Mouse (Mus musculus) heart, embryonic 13.5 days (tissue): ENCODE results near the gene Cd2. TPM values are rescaled to one million over a fixed set of nuclear protein-coding genes. Genes with fewer than 3 reads are reported as not detected.

Experiments used
- ATAC-seq: fragments of 200-750 bp; cut with Nextera tagmentation; 2 replicates; pipeline ENCODE4 v1.8.0; 2017; ENCODE audit warnings: moderate TSS enrichment; ENCODE audit not compliant: insufficient number of reproducible peaks, low FRiP score, low TSS enrichment; ENCODE audit errors: extremely low read depth
- H3K27ac ChIP-seq: fragments of 300-500 bp; sonication (generic); replicated peaks from 2 replicates; pipeline ENCODE4 v1.5.1; 2015; ENCODE audit warnings: moderate library complexity, mild to moderate bottlenecking, inconsistent platforms
- H3K27me3 ChIP-seq: fragments of 300-500 bp; sonication (generic); replicated peaks from 2 replicates; pipeline ENCODE4 v1.6.1; 2015; ENCODE audit warnings: mild to moderate bottlenecking, inconsistent platforms
- H3K36me3 ChIP-seq: fragments of 300-500 bp; sonication (generic); 2 replicates; pipeline ENCODE4 v1.6.1; 2015; ENCODE audit warnings: mild to moderate bottlenecking, inconsistent platforms
- H3K4me1 ChIP-seq: fragments of 300-500 bp; sonication (generic); 2 replicates; pipeline ENCODE4 v1.6.1; 2015; ENCODE audit warnings: inconsistent platforms
- H3K4me2 ChIP-seq: fragments of 300-500 bp; sonication (generic); 2 replicates; pipeline ENCODE4 v1.6.1; 2015; ENCODE audit warnings: inconsistent platforms, mild to moderate bottlenecking, moderate library complexity
- H3K4me3 ChIP-seq: fragments of 300-500 bp; sonication (generic); 2 replicates; pipeline ENCODE4 v1.5.1; 2015; ENCODE audit warnings: moderate library complexity, mild to moderate bottlenecking, inconsistent platforms
- H3K9ac ChIP-seq: fragments of 300-500 bp; sonication (generic); 2 replicates; pipeline ENCODE4 v1.6.1; 2015; ENCODE audit warnings: inconsistent platforms, mild to moderate bottlenecking, moderate library complexity
- H3K9me3 ChIP-seq: fragments of 300-500 bp; sonication (generic); 2 replicates; pipeline ENCODE4 v1.6.1; 2016; ENCODE audit warnings: inconsistent platforms
- WGBS: fragments of 180-500 bp; shearing (Covaris S2); methylation state at CpG from one replicate; pipeline ENCODE4 v1.1.7; 2015; ENCODE audit warnings: mixed read lengths; 5-methylcytosine and 5-hydroxymethylcytosine counted together
- polyA plus RNA-seq: library from polyadenylated mRNA; unstranded; fragments of >200 nt; fragmentation: Nextera tagmentation; extraction: Ambion mirVana; gene quantifications from 2 replicates; pipeline ENCODE4 v1.2.1, GENCODE M21; 2015

Cd2 gene
- polyA plus RNA-seq, 1 experiment from 2014 or later = not detected

DNA sequence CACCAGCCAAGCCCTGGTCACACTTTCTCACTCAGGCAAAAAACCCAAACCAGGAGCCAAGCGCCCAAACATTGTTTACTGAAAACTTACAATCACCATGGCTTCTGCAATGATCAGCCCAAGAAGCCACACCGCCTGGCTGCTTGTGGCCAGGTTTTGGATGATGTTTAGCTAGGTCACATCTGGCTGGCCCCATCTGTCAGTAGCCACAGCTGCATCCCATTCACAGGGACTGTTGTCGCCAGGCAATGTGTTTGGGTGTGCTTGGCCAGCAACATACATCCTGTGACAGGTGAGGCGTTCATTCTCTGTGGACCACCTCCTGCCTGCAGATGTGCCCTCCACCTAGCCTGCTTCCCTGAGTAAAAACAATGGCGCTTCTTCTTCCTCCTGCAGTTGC is 4.9 kb upstream of the Cd2 start:
- H3K9ac ChIP-seq = no peak overlapping the region
- no peak overlapping the region for H3K27ac ChIP-seq
- no peak overlapping the region for H3K4me3 ChIP-seq
- no peaks in the 10 kb centered on the region for H3K9me3 ChIP-seq
- WGBS = 80% methylated on average over 5 of the region's 5 CpGs
- ATAC-seq = no peak
- peaks cover 6% of the 10 kb centered on the region for H3K4me1 ChIP-seq
- H3K36me3 ChIP-seq = no peaks in the 10 kb centered on the region
- H3K4me2 ChIP-seq = no peak overlapping the region
- H3K27me3 ChIP-seq = no peaks in the 10 kb centered on the region

DNA sequence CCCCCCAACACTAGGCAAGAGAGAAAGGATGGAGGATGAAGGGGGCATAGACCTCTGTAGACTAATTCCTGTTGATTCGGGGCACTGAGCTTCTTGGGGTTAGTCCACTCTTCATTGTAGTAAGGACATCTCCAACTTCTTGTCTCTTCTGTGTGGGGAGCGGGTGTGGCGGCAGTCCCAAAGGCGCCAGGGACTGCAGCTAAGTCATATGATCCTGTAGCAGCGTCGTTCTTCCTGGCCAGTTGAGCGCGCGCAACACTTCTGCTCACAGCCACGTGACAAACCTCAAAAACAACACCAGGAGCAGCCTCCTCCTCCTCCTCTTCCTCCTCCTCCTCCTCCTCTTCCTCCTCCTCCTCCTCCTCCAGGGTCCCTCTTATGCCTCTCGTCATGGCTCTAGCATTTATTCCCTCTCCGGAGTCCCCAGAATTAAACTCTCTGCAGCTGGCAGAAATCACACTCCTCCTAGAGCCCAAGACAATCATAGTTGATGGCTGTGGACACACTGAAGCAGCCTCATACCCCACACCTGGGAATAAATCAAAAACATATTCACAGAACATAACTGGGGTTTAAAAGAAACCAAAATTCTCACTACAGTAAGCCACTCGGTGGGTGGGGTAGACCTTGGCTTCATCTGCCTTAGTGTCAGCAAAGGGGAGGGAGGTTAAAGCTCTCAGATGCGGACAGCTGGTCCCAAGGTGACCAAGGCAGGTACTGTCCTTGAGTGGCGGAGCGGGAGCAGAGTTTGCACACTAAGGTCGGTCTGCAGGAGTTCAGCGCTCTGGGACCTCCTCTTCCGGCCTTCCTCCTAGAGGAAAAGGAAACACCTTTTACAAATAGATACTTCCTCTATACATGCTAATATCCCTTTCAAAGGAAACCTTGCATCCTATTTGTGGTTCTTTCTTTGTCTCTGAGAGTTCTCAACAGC is 3.1 kb upstream of the Cd2 start:
- no peak overlapping the region for H3K4me3 ChIP-seq
- no peaks in the 10 kb centered on the region; the same call in 1 of the 2 replicates for H3K27me3 ChIP-seq
- H3K4me1 ChIP-seq = peaks cover 6% of the 10 kb centered on the region
- WGBS = 80% methylated on average over 19 of the region's 19 CpGs
- H3K9ac ChIP-seq = no peak overlapping the region
- no peak overlapping the region for H3K27ac ChIP-seq
- no peak for ATAC-seq
- no peak overlapping the region for H3K4me2 ChIP-seq
- no peaks in the 10 kb centered on the region for H3K9me3 ChIP-seq
- H3K36me3 ChIP-seq = no peaks in the 10 kb centered on the region

DNA sequence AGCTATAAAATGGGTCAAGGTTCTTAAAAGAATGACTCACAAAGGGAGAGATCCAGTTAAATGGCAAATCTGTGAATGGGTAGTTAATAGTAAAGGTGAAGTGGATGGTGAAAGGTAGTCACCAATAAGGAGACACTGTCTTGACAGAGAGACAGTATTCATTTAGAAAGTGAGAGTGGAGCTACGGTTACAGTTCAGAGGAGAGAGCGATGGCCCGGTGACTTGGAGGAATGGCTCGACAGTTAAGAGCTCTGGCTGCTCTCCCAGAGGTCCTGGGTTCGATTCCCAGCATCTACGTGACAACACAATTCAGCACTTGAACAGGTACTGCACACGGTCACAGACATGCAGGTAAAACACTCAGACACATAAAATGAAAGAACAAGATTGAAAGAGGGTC is 2.3 kb upstream of the Cd2 start:
- H3K27me3 ChIP-seq = no peaks in the 10 kb centered on the region; the same call in 1 of the 2 replicates

DNA sequence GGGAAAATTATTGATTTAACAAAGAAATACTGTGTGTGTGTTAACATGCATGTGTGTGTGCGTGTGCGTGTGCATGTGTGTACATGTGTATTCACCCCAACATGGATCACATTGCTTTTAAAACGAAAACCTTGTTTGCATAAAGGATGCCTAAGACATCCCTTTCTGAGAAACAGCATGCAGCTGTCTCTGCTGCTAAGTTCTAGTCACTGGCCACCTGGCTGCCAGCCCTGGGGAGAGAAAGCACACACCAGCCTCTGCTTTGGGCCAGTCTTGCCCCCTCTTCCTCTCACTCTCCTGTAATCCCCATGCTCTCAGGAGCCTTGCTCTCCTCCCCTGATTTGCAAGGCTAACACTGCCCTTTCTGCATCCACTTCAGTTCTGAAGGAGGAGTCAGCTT is 1.7 kb upstream of the Cd2 start:
- Histone ChIP-seq H3K4me1 (no peaks in the 10 kb centered on the region), H3K9ac (no peak overlapping the region), H3K27ac (no peak overlapping the region), H3K4me3 (no peak overlapping the region), H3K36me3 (no peaks in the 10 kb centered on the region), H3K27me3 (no peaks in the 10 kb centered on the region; the same call in 1 of the 2 replicates), H3K4me2 (no peak overlapping the region), H3K9me3 (no peaks in the 10 kb centered on the region)
- no peak for ATAC-seq
- WGBS = 73% methylated on average over 3 of the region's 3 CpGs

More for the DNA sequence above, 2.3 kb upstream of the Cd2 start:
- H3K9me3 ChIP-seq = no peaks in the 10 kb centered on the region
- no peak overlapping the region for H3K4me3 ChIP-seq
- no peaks in the 10 kb centered on the region for H3K36me3 ChIP-seq
- no peak overlapping the region for H3K27ac ChIP-seq
- H3K4me1 ChIP-seq = peaks cover 4% of the 10 kb centered on the region
- no peak overlapping the region for H3K9ac ChIP-seq
- 75% methylated on average over 7 of the region's 7 CpGs for WGBS
- no peak for ATAC-seq
- H3K4me2 ChIP-seq = no peak overlapping the region

DNA sequence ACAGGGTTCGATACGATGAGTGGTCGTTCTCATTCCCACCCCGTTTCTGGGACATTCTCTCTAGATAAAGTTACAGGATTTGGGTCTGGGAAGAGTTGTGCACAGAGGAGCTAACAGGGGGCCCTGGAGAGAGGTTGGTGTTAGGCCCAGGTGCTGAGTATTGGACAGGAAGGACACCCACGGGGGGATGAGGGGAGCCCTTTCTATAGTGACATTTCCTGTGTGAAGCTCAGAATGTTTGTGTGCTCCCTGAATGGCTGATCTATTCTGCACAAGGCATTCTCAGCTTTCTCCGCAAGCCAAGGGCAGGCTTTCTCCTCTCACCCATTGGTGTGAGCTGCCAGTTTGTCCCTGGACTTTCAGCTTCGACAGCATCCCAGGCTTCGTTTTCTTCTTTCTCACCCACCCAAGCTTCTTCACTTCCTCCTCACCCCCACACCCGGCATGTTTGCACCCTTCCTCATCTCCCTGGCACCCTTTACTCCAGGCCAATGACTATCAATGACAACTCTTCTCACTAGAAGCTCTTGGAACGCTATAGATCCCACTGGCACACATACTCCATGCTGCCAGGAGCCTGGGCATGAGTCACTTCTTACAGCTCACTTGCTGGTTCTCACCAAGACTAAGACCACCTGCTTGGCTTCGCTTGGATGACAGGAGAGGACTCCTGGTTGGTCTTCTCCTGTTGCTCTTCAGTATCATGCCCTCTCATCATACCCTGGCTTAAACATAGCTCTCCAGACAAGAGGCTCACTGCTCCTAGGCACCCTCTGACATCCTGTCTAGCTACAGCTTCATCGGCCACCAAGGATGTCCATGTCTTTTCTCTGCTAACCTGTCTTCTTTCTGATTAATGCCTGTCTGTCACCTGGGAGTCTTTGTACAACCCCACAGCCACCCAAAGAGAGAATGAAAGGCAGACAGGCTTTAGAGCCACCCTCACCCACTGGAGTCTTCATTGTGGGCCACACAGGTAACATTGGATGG is 1.1 kb downstream of the Cd2 start:
- H3K9me3 ChIP-seq = no peaks in the 10 kb centered on the region
- WGBS = 80% methylated on average over 12 of the region's 12 CpGs
- H3K9ac ChIP-seq = no peak overlapping the region
- H3K27me3 ChIP-seq = no peaks in the 10 kb centered on the region; the same call in 1 of the 2 replicates
- H3K4me3 ChIP-seq = no peak overlapping the region
- H3K4me1 ChIP-seq = peaks cover 7% of the 10 kb centered on the region; the same call in 1 of the 2 replicates
- ATAC-seq = no peak
- no peaks in the 10 kb centered on the region for H3K36me3 ChIP-seq
- H3K27ac ChIP-seq = no peak overlapping the region
- no peak overlapping the region for H3K4me2 ChIP-seq

DNA sequence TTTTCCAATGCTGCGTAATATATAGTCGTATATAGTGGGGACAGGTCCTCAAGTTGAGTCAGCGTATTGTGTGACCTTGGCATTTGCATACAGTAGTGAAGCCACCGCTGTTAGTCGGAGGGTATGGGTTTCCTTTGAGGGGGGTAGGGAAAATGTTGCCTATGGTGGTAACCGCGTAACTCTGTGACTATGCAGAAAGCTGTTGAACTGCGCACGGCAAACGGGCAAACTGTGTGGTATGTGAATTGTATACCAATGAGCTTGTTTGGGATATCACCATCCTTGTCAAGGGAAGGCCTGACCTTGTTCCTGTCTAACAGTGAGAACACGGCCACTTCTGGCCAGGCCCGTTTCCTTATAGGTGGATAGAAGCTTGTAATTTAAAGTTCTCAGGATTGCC is 1.9 kb downstream of the Cd2 start:
- Histone ChIP-seq H3K4me2 (no peak overlapping the region), H3K9ac (no peak overlapping the region), H3K27ac (no peak overlapping the region), H3K4me3 (no peak overlapping the region), H3K9me3 (no peaks in the 10 kb centered on the region), H3K4me1 (peaks cover 14% of the 10 kb centered on the region), H3K27me3 (no peaks in the 10 kb centered on the region; the same call in 1 of the 2 replicates), H3K36me3 (no peaks in the 10 kb centered on the region)
- 86% methylated on average over 12 of the region's 12 CpGs for WGBS
- ATAC-seq = no peak

DNA sequence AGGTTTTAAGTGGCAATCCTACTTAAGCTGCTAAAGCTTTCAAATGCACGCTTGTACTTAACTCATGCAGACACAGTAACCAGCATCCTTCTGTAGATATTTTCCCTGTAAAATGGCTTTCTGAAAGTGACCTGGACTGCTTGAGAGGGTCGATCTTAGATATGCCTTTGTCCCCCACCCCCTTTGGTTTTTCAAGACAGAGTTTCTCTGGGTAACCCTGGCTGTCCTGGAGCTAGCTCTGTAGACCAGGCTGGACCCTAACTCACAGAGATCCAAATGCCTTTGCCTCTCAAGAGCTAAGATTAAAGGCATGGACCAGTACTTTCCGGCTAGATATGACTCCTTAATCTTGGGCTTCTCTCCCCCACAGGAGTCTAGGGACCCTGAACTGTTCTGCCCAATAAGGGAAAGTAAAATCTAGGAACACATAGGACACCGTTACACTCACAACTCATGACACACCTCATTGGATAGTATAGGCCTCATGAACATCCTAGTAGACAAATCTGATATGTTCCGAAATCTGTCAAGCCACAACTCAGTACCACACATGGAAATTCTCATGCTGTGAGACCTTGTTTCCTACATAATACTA is 2.6 kb downstream of the Cd2 start:
- H3K4me3 ChIP-seq = no peak overlapping the region
- H3K4me2 ChIP-seq = no peak overlapping the region
- peaks cover 20% of the 10 kb centered on the region for H3K4me1 ChIP-seq
- H3K27me3 ChIP-seq = no peaks in the 10 kb centered on the region; the same call in 1 of the 2 replicates
- no peak for ATAC-seq
- 78% methylated on average over 5 of the region's 5 CpGs for WGBS
- no peaks in the 10 kb centered on the region for H3K36me3 ChIP-seq
- H3K27ac ChIP-seq = no peak overlapping the region
- no peak overlapping the region for H3K9ac ChIP-seq
- no peaks in the 10 kb centered on the region for H3K9me3 ChIP-seq

DNA sequence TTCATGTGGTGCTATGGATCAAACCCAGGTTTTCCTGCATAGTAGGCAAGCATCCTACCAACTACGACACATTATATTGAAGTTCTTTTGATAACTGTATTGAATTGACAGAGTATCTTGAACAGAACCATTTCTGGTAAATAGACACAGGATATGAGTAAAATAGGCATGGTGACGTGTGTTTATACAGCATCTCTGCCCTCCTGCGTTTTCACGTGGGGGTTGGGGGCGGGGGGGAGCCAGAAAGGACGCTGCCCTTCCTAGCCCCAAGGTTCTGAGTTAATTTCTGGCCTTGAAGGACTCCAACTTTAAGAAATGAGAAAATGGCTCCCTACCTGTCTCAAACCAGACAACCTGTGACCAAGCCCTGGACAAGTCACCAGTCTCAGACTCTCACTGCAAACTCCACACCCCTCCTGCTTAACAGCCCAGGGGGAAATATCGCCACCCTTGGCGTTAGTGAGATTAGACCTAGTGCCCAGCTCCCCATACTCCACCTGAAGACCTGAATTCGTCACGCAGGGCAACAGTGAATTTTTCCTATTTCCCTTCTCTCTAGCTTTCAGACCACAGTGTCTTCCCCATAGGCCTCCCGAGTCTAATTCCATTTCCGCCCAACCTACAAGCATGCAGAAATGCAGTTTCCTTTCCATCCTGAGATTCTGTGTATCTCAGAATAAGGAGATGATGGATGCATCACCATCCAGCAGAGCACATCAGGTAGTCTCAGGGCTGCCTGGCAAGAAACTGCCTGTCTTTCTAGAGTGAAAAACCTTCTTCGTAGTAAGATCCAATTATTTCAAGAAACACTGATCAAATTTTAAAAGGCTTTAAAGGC is 3.7 kb downstream of the Cd2 start:
- H3K9ac ChIP-seq = no peak overlapping the region
- H3K27ac ChIP-seq = no peak overlapping the region
- H3K36me3 ChIP-seq = no peaks in the 10 kb centered on the region
- no peak overlapping the region for H3K4me3 ChIP-seq
- H3K9me3 ChIP-seq = no peaks in the 10 kb centered on the region
- no peak overlapping the region for H3K4me2 ChIP-seq
- no peaks in the 10 kb centered on the region; the same call in 1 of the 2 replicates for H3K27me3 ChIP-seq
- peaks cover 24% of the 10 kb centered on the region for H3K4me1 ChIP-seq
- no peak for ATAC-seq
- WGBS = 85% methylated on average over 13 of the region's 13 CpGs

DNA sequence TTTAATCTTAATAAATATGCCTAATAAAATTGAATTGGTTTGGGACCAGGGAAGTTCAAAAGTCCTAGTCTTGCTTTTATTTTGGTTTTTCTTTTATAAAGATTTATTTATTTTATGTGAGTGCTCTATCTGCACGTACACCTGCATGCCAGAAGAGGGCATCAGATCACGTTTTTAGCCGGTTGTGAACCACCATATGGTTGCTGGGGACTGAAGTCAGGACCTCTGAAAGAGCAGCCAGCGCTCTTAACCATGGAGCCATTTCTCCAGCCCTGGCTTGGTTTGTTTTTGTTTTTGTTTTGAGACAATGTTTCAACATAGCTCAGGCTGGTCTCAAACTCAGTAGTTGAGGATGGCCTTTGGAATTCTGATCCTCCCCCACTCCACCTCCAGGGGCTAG is 4.3 kb downstream of the Cd2 start:
- Histone ChIP-seq H3K9me3 (no peaks in the 10 kb centered on the region), H3K9ac (no peak overlapping the region), H3K36me3 (no peaks in the 10 kb centered on the region), H3K27me3 (no peaks in the 10 kb centered on the region; the same call in 1 of the 2 replicates), H3K4me1 (peaks cover 24% of the 10 kb centered on the region), H3K4me3 (no peak overlapping the region), H3K27ac (no peak overlapping the region), H3K4me2 (no peak overlapping the region)
- ATAC-seq = no peak
- 78% methylated on average over 4 of the region's 4 CpGs for WGBS

DNA sequence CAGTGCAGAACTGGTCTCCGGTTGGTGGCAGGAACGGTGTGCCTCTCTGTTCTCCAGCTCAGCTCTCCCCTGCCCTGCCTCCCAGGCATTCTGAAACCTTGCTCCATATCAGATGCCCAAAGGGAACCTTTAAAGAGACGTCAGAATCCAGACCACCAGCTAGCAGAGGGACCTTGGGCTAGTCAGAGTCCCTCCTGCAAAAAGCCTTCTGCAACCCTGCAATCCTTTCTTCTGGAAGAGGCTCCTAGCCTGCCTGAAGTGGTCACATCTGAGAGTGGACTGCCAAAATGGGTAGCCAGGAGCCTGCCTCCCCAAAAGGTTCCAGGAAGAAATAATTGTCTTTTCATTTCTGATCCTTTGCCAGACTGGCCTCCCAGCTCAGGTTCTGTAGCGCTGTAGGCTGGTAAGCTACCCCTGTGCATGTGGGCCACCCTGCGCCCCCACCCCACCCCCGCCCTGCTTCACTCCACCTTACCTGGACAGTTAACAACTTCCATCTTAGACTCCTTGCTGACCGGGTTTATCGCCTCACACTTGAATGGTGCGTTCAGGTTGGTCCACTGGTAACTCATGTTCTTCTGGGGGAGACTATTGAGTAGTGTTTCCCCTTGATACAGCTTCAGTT is 5.1 kb downstream of the Cd2 start:
- no peak overlapping the region for H3K4me2 ChIP-seq
- no peak overlapping the region for H3K9ac ChIP-seq
- 80% methylated on average over 9 of the region's 9 CpGs for WGBS

More for the DNA sequence above, 5.1 kb downstream of the Cd2 start:
- Histone ChIP-seq H3K4me3 (no peak overlapping the region), H3K36me3 (no peaks in the 10 kb centered on the region), H3K9me3 (no peaks in the 10 kb centered on the region), H3K27ac (no peak overlapping the region), H3K4me1 (peaks cover 24% of the 10 kb centered on the region), H3K27me3 (no peaks in the 10 kb centered on the region; the same call in 1 of the 2 replicates)
- ATAC-seq = no peak
